Mouse (Mus musculus): Measurements from ENCODE around the gene Nrip3. TPM values are rescaled to one million over a fixed set of nuclear protein-coding genes. Genes with fewer than 3 reads are reported as not detected.

The Nrip3 gene
- polyA plus RNA-seq, 1 experiment from 2014 or later, result 0.30 TPM

DNA sequence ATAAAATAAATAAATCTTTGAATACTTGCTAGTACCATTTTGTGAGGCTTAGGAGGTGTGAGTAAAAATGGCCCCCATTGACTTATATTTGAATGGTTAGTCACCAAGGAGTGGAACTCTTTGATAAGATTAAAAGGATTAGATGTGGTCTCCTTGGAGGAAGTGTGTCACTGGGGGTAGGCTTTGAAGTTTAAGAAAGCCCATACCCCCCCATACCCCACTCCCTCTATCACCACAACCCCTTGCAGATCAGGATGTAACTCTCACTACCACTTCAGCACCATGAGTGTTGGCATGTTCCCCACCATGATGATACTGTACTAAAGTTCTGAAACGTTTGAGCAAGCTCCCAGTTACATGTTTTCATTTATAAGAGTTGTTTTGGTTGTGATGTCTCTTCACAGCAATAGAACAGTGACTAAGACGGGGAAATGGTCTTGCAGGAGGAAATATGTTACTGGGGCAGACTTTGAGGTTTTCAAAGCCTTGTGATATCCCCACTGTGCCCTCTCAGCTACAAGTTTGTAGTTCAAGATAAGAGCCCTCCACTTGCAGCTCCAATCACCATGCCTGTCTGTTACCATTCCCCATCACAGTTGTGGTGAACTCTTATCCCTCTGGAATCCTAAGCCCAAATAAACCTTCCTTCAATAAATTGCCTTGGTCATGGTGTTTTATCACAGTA is 13.0 kb downstream of the Nrip3 start:
- no peak for DNase-seq (ENCODE audit: low spot score)

- DNase-seq (ENCODE audit: low spot score), result no peak
Observed at GRCm38 (mm10) chr7:109767575-109768350, 14.1 kb downstream of the Nrip3 start.

DNA sequence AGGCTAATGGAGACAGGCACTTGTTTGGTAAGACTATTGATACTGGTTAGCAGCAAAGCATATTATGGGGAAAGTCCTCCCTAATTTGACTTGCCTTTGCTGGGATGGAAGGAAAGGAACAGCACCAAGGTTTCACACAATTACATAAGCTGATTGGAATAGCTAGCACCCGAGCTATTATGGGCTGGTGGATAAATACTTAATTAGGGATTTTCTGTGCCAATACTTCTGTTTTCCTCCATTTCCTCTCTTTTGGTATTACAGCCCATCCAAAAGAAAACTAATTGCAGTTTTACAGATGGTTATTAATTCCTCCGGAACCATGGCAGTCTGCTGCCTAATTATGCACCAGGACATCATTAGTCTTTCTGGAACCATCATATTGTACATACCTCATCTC is 17.8 kb downstream of the Nrip3 start:
- DNase-seq (ENCODE audit: low spot score), result no peak

DNA sequence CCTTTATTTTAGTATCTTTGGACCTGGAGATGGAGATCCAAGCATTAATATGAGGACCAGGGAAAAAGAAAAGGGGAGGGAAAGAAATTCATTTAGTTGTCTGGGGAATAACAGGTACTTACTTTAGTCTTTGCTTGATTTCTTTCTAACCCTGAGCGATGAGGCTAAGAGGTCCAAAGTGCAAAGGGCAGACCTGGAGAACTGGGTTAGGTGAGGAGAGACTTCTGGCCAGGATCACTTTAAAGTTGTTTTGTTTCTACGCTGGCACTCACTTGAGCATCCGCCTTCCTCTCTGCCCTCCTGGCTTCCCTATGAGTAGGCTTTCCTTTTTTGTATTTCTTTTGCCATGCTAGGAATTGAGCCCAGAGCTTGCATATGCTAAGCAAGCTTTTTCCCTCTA is 25.5 kb downstream of the Nrip3 start:
- no peak for DNase-seq (ENCODE audit: low spot score)

- no peak for DNase-seq (ENCODE audit: low spot score)
Observed at GRCm38 (mm10) chr7:109754034-109754433, 27.8 kb downstream of the Nrip3 start.

DNA sequence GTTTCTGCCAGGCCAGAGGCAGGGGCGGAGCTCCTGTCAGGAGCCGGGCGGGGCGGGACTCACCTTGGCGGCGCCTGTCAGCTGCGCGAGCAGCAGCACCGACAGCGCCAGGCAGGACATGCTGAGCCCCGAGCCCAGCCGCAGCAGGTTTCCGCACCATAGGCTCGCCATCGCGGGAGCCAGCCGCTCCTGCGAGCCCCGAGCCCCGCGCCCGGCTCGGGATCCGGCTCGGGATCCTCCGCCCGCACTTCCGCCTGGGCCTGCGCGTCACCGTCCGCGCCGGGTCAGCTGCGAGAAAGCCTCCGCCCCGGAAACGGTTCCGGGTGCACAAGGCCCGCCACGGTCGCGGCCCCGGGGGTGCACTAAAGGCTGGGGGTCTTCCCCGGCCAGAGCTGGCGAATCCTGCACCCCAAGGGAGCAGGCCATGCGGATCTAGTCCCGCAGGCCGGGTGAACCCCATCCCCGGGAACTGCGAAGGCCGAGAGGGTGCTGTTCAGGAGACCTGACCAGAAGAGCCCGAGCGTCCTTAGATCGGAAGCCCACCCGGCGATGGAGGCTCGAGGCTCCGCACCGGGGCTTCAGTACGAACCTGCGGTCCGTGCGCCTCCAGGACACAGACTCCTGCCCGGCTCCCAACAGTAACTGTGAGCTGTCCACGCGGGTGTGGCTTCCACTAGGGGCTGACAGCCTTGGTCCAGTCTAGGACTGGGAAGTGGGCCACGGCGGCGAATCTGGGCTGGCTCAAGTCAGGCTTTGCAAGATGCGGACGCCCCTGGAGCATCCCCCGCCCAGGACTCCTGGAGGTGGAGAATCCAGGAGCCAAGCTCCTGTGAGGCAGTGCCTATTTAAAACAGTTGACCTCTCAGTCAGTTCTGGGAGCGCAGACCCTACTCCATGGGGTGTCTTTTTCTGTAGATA is 29.6 kb downstream of the Nrip3 start, which contains the start of gene Tmem9b:
Gene Tmem9b, minus strand, starts transcription at position 868 of the 918 bp plus-strand sequence.
- DNase-seq (ENCODE audit: low spot score), result peak; percentile 85

GRCm38 (mm10) chr7:109751427-109752007 is 30.3 kb downstream of the Nrip3 start:
- no peak for DNase-seq (ENCODE audit: low spot score)

GRCm38 (mm10) chr7:109747747-109748146 is 34.1 kb downstream of the Nrip3 start:
- DNase-seq (ENCODE audit: low spot score), result no peak

DNA sequence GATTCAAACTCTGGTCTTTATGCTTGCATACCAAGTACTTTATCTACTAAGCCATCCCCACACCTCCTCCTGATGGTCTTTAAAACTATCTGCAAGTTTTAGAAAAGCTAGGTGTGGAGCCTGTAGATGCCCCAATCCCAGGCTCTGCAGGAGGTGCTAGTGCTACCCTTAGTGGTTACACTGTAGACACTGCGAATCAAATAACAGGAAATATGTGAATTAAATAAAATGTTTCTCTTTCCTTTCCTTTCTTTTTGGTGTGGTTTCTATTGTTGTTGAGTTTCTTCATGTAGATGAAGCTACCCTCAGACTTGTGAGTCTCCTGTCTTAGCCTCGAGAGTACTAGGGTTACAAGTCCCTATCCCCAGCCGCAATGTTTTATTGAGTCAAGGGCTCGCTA is 40.1 kb downstream of the Nrip3 start:
- DNase-seq (ENCODE audit: low spot score), result no peak

GRCm38 (mm10) chr7:109741060-109741459 is 40.8 kb downstream of the Nrip3 start:
- DNase-seq (ENCODE audit: low spot score), result no peak

GRCm38 (mm10) chr7:109739822-109740370 is 41.9 kb downstream of the Nrip3 start:
- DNase-seq (ENCODE audit: low spot score), result no peak

DNA sequence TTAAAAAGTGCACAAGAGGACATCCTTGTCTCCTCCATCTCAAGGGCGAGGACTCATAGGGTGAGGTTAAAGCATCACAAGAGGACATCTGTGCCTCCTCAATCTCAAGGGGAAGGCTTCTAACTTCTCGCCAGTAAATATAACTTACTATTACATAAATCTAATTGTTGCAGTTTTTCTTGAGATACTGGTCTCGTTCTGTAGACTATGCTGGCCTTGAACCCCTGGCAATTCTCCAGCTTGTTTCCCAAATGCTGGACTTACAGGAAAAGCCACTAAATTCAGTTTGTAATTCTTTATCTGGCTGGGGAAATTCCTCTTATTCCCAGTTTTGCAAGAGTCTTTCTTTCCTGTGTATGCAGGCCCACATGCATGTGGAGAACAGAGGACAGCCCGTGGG is 47.0 kb downstream of the Nrip3 start:
- DNase-seq (ENCODE audit: low spot score), result no peak

DNA sequence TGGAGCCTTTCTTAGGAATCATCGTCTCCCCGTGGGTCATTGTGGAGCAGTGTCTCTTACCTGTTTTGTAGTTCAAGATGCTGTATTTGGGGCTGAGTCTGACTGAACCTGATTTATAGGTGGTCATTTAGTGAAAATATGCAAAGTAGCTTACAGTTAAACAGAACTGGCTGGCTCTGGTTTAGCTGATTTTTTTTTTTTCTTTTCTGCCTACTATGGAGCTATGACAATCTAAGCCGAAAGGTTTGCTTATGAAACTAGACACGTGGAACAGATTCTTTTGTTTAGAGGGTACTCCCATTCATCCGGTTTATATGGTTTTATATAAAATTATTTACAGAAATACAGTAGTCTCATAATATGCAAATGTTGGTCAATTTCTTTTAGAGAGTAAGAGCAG is 50.2 kb downstream of the Nrip3 start, which contains the start of gene Ascl3:
Gene Ascl3, minus strand, starts transcription at position 101 of the 400 bp plus-strand sequence.
- no peak for DNase-seq (ENCODE audit: low spot score)

GRCm38 (mm10) chr7:109723697-109724096 is 58.1 kb downstream of the Nrip3 start, which contains the start of gene BC051019:
BC051019 (minus strand) TSS chr7:109723850.
- DNase-seq (ENCODE audit: low spot score), result no peak

- no peak for DNase-seq (ENCODE audit: low spot score)
Observed at GRCm38 (mm10) chr7:109723114-109723513, 58.7 kb downstream of the Nrip3 start.

DNA sequence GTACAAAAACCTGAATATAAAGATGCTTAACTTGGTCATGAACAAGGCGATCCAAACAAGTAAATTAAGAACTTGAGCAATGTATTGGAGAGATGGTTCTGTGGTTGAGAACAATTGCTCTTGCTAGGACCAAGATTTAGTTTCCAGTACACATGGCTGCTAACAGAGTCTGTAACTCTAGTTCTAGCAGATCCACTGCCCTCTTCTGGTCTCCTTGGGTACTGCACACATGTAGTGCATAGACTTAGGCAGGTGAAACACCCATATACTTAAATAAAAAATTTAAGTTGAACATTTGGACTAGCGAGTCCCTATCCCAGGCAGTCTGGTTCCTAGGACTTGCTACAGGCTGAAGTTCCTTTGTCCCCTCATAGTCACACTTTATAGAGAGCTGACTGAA is 59.2 kb downstream of the Nrip3 start:
- DNase-seq (ENCODE audit: low spot score), result peak; percentile 16

DNA sequence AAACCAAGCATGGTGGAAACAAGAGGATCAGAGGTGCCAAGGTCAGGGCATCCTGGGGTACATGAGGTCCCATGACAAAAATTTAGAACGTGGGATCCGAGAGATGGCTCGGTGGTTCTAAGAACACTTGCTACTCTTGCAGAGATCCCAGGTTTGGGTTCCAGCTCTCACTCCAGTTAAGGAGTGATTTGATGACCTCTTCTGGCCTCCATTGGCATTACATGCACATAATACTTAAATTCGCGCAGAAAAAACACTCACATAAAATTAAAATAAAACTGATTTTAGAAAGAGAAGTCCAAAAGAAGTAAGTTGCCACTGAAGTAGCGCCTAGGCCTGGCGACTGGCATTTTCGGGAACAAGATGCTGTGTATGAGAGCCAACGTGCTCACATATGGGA is 62.5 kb downstream of the Nrip3 start:
- peak; percentile 29 for DNase-seq (ENCODE audit: low spot score)

- no peak for DNase-seq (ENCODE audit: low spot score)
Observed at GRCm38 (mm10) chr7:109713434-109713982, 68.3 kb downstream of the Nrip3 start.

DNA sequence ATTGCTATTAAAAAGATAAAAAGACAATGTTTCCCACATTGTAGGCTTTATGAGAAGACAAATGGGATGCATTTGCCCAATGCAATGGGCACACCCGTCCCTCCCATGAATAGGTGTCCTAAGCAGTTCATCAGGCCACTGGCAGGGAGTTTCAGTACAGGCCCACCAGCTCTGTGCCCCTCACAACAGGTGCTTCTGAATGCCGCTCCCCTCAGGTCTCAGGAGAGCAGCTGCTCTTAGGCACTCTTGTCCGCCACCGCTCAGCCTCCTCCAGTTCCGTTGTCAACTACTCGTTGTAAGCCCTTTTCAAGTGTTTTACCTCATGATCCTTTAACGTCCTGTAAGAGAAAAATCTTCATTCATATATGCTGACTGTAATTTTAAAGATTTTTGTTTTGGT is 69.6 kb downstream of the Nrip3 start:
- DNase-seq (ENCODE audit: low spot score), result no peak

DNA sequence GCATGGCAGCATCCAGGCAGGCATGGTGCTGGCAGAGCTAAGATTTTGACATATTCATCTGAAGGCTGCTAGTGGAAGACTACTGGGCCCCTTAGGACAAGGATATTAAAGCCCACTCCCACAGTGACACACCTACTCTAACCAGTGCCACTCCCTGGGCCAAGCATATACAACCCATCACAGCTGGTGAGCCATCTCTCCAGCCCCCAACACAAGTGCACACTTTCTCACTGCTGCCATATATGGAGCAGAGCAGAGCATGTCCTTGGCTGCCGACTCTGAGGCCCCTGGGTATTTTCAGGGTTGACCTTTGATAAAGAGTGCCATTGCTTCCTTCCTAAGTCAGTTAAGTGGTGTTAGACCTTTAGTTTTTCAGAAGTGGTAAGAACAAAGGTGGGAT is 71.8 kb downstream of the Nrip3 start:
- no peak for DNase-seq (ENCODE audit: low spot score)

All from thymus, postnatal 0 days (tissue).